Mouse (Mus musculus): ENCODE measurements around the gene Cdk5r2.

GRCm38 (mm10) chr1:74818509-74818908, 36.2 kb upstream of the Cdk5r2 start:
- no peak for TF ChIP-seq POLR2A (IDR thresholded peaks at IDR 0.05; ENCODE audit: borderline replicate concordance, extremely low read depth, low read depth, low read length)
- no peak for TF ChIP-seq CTCF (IDR thresholded peaks at IDR 0.05; ENCODE audit: insufficient read depth, low read length)
